Mouse (Mus musculus) neural tube, embryonic 14.5 days (tissue): ENCODE measurements at regions not wholly inside any gene's neighbourhood (a gene's known extent, or its start where the extent isn't known, plus 50 kb on each side); places are given as distances from the start of the nearest gene placed in this dataset.

Experiments
- ATAC-seq: fragments of 200-750 bp; cut with Nextera tagmentation; 2 replicates; pipeline ENCODE4 v1.8.0; 2017; ENCODE audit warnings: low read depth, mild to moderate bottlenecking, moderate TSS enrichment, moderate library complexity
- H3K27ac ChIP-seq: fragments of 300-500 bp; sonication (generic); 2 replicates; pipeline ENCODE4 v1.5.1; 2014; ENCODE audit warnings: low read depth, mild to moderate bottlenecking, control low read depth, low read length, moderate library complexity, mixed read lengths
- H3K27me3 ChIP-seq: fragments of 300-500 bp; sonication (generic); 2 replicates; pipeline ENCODE4 v1.6.1; 2014; ENCODE audit warnings: low read length; ENCODE audit not compliant: control insufficient read depth, insufficient read depth
- H3K36me3 ChIP-seq: fragments of 300-500 bp; sonication (generic); 2 replicates; pipeline ENCODE4 v1.6.1; 2014; ENCODE audit warnings: low read length, mixed read lengths; ENCODE audit not compliant: control insufficient read depth, insufficient read depth
- H3K4me1 ChIP-seq: fragments of 300-500 bp; sonication (generic); 2 replicates; pipeline ENCODE4 v1.6.1; 2014; ENCODE audit warnings: low read length; ENCODE audit not compliant: control insufficient read depth, insufficient read depth
- H3K4me2 ChIP-seq: fragments of 300-500 bp; sonication (generic); 2 replicates; pipeline ENCODE4 v1.6.1; 2014; ENCODE audit warnings: mild to moderate bottlenecking, low read depth, low read length, control low read depth
- H3K4me3 ChIP-seq: fragments of 300-500 bp; sonication (generic); 2 replicates; pipeline ENCODE4 v1.5.1; 2014; ENCODE audit warnings: low read depth, low read length, control low read depth, mixed read lengths
- H3K9ac ChIP-seq: fragments of 300-500 bp; sonication (generic); replicated peaks from 2 replicates; pipeline ENCODE4 v1.6.1; 2014; ENCODE audit warnings: low read depth, mild to moderate bottlenecking, control low read depth, low read length, mixed read lengths
- H3K9me3 ChIP-seq: fragments of 300-500 bp; sonication (generic); 2 replicates; pipeline ENCODE4 v1.6.1; 2016; ENCODE audit warnings: low read length; ENCODE audit not compliant: control insufficient read depth
- WGBS: fragments of 180-500 bp; shearing (Covaris S2); extraction: QIAGEN DNeasy Blood & Tissue Kit; methylation state at CpG from one replicate; pipeline ENCODE4 v1.1.7; 2014; 5-methylcytosine and 5-hydroxymethylcytosine counted together

GRCm38 (mm10) chr12:11673281-11673680 lies 217.4 kb downstream of the Rad51ap2 start:
- H3K9me3 ChIP-seq = no peaks in the 10 kb centered on the region
- H3K27ac ChIP-seq = no peak overlapping the region
- H3K9ac ChIP-seq = no peak overlapping the region
- H3K27me3 ChIP-seq = no peaks in the 10 kb centered on the region
- H3K4me3 ChIP-seq = no peak overlapping the region
- no peak for ATAC-seq
- H3K36me3 ChIP-seq = no peaks in the 10 kb centered on the region
- H3K4me2 ChIP-seq = no peak overlapping the region
- no peaks in the 10 kb centered on the region for H3K4me1 ChIP-seq
- WGBS = 79% methylated on average over 3 of the region's 3 CpGs

DNA sequence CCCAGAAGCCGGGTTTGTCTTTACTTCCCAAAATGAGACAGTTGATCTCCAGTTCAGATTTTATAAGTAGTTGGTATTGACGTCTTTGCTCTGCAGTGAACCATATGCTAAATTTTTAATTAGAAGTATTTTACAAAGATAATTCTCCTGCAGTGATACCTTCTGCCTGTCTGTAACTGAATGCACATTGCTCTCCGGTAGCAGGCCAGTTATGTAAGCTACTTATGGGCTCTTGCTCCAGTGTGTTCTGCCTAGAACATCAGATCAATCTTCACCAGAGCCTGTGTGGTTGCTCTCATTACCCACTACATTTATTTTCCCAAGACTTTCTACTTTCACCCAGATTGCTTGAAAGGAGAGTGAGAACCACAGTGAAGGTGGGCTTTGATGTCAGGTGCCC lies 238.9 kb downstream of the Rad51ap2 start:
- Histone ChIP-seq H3K9me3 (no peaks in the 10 kb centered on the region; the same call in 1 of the 2 replicates), H3K27ac (no peak overlapping the region), H3K27me3 (no peaks in the 10 kb centered on the region), H3K9ac (no peak overlapping the region), H3K4me2 (no peak overlapping the region), H3K4me1 (no peaks in the 10 kb centered on the region), H3K36me3 (no peaks in the 10 kb centered on the region), H3K4me3 (no peak overlapping the region)
- no peak for ATAC-seq
- 75% methylated on average over 3 of the region's 3 CpGs for WGBS

GRCm38 (mm10) chr12:11708879-11709602 lies 253.2 kb downstream of the Rad51ap2 start:
- no peak for ATAC-seq

GRCm38 (mm10) chr12:11717633-11718032 lies 261.8 kb downstream of the Rad51ap2 start:
- H3K36me3 ChIP-seq = no peaks in the 10 kb centered on the region
- no peaks in the 10 kb centered on the region for H3K27me3 ChIP-seq
- no peak overlapping the region for H3K4me2 ChIP-seq
- no peak overlapping the region for H3K4me3 ChIP-seq
- H3K9me3 ChIP-seq = no peaks in the 10 kb centered on the region
- H3K9ac ChIP-seq = no peak overlapping the region
- H3K27ac ChIP-seq = no peak overlapping the region
- 70% methylated on average over 4 of the region's 4 CpGs for WGBS
- ATAC-seq = no peak
- no peaks in the 10 kb centered on the region for H3K4me1 ChIP-seq

More at GRCm38 (mm10) chr12:11708879-11709602, 253.2 kb downstream of the Rad51ap2 start:
- H3K4me1 ChIP-seq = no peaks in the 10 kb centered on the region
- H3K27me3 ChIP-seq = no peaks in the 10 kb centered on the region
- no peak overlapping the region for H3K4me3 ChIP-seq
- no peak overlapping the region for H3K27ac ChIP-seq
- H3K9me3 ChIP-seq = no peaks in the 10 kb centered on the region
- 72% methylated on average over 2 of the region's 2 CpGs for WGBS
- H3K4me2 ChIP-seq = no peak overlapping the region
- H3K36me3 ChIP-seq = no peaks in the 10 kb centered on the region
- H3K9ac ChIP-seq = no peak overlapping the region

- H3K4me2 ChIP-seq = no peak overlapping the region
- ATAC-seq = no peak
- 93% methylated on average over 2 of the region's 2 CpGs for WGBS
- no peak overlapping the region for H3K9ac ChIP-seq
- no peaks in the 10 kb centered on the region for H3K36me3 ChIP-seq
- no peaks in the 10 kb centered on the region for H3K27me3 ChIP-seq
- H3K27ac ChIP-seq = no peak overlapping the region
- H3K4me3 ChIP-seq = no peak overlapping the region
- no peaks in the 10 kb centered on the region for H3K9me3 ChIP-seq
- H3K4me1 ChIP-seq = no peaks in the 10 kb centered on the region
Measured at GRCm38 (mm10) chr12:11751471-11751870, 295.6 kb downstream of the Rad51ap2 start.

GRCm38 (mm10) chr12:11754184-11754907 lies 298.5 kb downstream of the Rad51ap2 start:
- no peak for ATAC-seq
- Histone ChIP-seq H3K9me3 (no peaks in the 10 kb centered on the region), H3K9ac (no peak overlapping the region)

GRCm38 (mm10) chr12:11802326-11802725 lies 346.4 kb downstream of the Rad51ap2 start:
- 89% methylated on average over 2 of the region's 2 CpGs for WGBS
- H3K9ac ChIP-seq = no peak overlapping the region
- no peak for ATAC-seq

More at GRCm38 (mm10) chr12:11754184-11754907, 298.5 kb downstream of the Rad51ap2 start:
- H3K27ac ChIP-seq = no peak overlapping the region
- H3K4me2 ChIP-seq = no peak overlapping the region
- H3K4me3 ChIP-seq = no peak overlapping the region
- H3K36me3 ChIP-seq = no peaks in the 10 kb centered on the region
- H3K27me3 ChIP-seq = no peaks in the 10 kb centered on the region
- no peaks in the 10 kb centered on the region for H3K4me1 ChIP-seq

DNA sequence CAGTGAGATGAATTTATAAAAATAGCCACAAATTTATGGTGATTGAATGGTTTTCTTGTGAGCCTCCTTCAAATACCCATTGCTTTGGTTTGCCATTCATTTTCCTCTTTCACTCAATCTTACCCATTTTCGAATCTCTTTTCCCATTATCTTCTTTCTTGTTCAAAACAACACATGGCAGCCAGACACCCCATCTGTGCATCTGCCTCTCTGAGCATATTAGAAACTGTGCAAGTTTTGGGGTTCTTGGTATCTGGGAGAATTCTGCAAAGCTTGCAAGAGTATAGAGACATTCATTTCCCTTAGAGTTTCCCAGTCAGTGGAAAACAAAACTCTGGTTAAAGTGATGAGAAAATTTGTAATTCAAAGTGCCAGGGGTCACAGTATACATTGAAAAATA lies 347.3 kb downstream of the Rad51ap2 start:
- H3K9me3 ChIP-seq = no peaks in the 10 kb centered on the region
- 95% methylated on average over 1 of the region's 1 CpGs for WGBS
- H3K4me3 ChIP-seq = no peak overlapping the region
- H3K4me2 ChIP-seq = no peak overlapping the region
- no peak for ATAC-seq
- H3K4me1 ChIP-seq = no peaks in the 10 kb centered on the region
- H3K36me3 ChIP-seq = no peaks in the 10 kb centered on the region
- no peak overlapping the region for H3K9ac ChIP-seq
- no peak overlapping the region for H3K27ac ChIP-seq
- H3K27me3 ChIP-seq = no peaks in the 10 kb centered on the region

More at GRCm38 (mm10) chr12:11802326-11802725, 346.4 kb downstream of the Rad51ap2 start:
- Histone ChIP-seq H3K36me3 (no peaks in the 10 kb centered on the region), H3K4me1 (no peaks in the 10 kb centered on the region), H3K4me2 (no peak overlapping the region), H3K4me3 (no peak overlapping the region), H3K27ac (no peak overlapping the region), H3K27me3 (no peaks in the 10 kb centered on the region), H3K9me3 (no peaks in the 10 kb centered on the region)

DNA sequence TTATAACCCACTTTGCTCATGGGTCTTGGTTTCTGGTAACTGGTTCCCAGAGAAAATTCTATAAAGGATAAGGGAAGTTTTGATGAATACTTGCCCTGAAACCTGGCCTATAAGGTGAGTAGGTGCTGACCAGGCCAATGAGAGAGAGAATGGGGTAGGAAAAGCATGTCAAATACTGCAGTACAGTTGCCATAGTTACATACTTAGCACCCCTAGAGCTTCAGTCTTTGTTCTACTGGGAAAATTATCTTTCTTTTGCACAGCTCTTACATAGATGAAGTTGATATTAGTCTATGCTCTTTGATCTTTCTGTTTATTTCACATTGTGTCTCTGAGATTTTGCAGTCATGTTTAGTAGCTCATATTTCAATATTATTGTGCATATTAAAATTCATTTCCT lies 373.8 kb downstream of the Rad51ap2 start:
- H3K36me3 ChIP-seq = no peaks in the 10 kb centered on the region
- no peaks in the 10 kb centered on the region for H3K27me3 ChIP-seq
- H3K4me1 ChIP-seq = no peaks in the 10 kb centered on the region
- no peak overlapping the region for H3K9ac ChIP-seq
- H3K4me2 ChIP-seq = no peak overlapping the region
- ATAC-seq = no peak
- H3K27ac ChIP-seq = no peak overlapping the region
- no peaks in the 10 kb centered on the region for H3K9me3 ChIP-seq
- no peak overlapping the region for H3K4me3 ChIP-seq
